Mouse (Mus musculus): ENCODE results near the gene Nova2. TPM values are rescaled to one million over a fixed set of nuclear protein-coding genes. Genes with fewer than 3 reads are reported as not detected.

Nova2 gene
- polyA plus RNA-seq, 1 experiment from 2014 or later = 0.18 TPM

GRCm38 (mm10) chr7:18921069-18921468 is 4.6 kb upstream of the Nova2 start:
- WGBS = 3% methylated on average over 12 of the region's 12 CpGs
- Histone ChIP-seq H3K27ac (ENCODE audit: low read depth, low read length) (no peak overlapping the region), H3K9me3 (ENCODE audit: control insufficient read depth) (no peaks in the 10 kb centered on the region), H3K9ac (ENCODE audit: low read depth, low read length) (no peak overlapping the region), H3K4me2 (replicated peaks; ENCODE audit: low read depth) (no peak overlapping the region), H3K27me3 (replicated peaks; ENCODE audit: control insufficient read depth, insufficient read depth, low read length) (peaks cover 24% of the 10 kb centered on the region), H3K4me1 (replicated peaks; ENCODE audit: control insufficient read depth, insufficient read depth, low read length) (no peaks in the 10 kb centered on the region; the same call in 1 of the 2 replicates), H3K4me3 (ENCODE audit: low read depth, low read length) (no peak overlapping the region), H3K36me3 (ENCODE audit: control insufficient read depth, insufficient read depth) (no peaks in the 10 kb centered on the region)
- no peak for ATAC-seq
- TF ChIP-seq CTCF (IDR thresholded peaks at IDR 0.05; ENCODE audit: low read depth) = no peak

- no peaks in the 10 kb centered on the region; the same call in 1 of the 2 replicates for H3K4me1 ChIP-seq (replicated peaks; ENCODE audit: control insufficient read depth, insufficient read depth, low read length)
- H3K27me3 ChIP-seq (replicated peaks; ENCODE audit: control insufficient read depth, insufficient read depth, low read length) = peaks cover 38% of the 10 kb centered on the region
- no peak overlapping the region for H3K9ac ChIP-seq (ENCODE audit: low read depth, low read length)
- no peak for TF ChIP-seq CTCF (IDR thresholded peaks at IDR 0.05; ENCODE audit: low read depth)
- no peak overlapping the region for H3K4me2 ChIP-seq (replicated peaks; ENCODE audit: low read depth)
- 46% methylated on average over 5 of the region's 5 CpGs for WGBS
- ATAC-seq = no peak
- H3K4me3 ChIP-seq (ENCODE audit: low read depth, low read length) = no peak overlapping the region
- H3K36me3 ChIP-seq (ENCODE audit: control insufficient read depth, insufficient read depth) = no peaks in the 10 kb centered on the region
- H3K9me3 ChIP-seq (ENCODE audit: control insufficient read depth) = no peaks in the 10 kb centered on the region
- H3K27ac ChIP-seq (ENCODE audit: low read depth, low read length) = no peak overlapping the region
These were observed 2.9 kb upstream of the Nova2 start for GRCm38 (mm10) chr7:18922807-18923206.

- Histone ChIP-seq H3K36me3 (ENCODE audit: control insufficient read depth, insufficient read depth) (no peaks in the 10 kb centered on the region), H3K4me3 (ENCODE audit: low read depth, low read length) (no peak overlapping the region), H3K27ac (ENCODE audit: low read depth, low read length) (no peak overlapping the region), H3K9me3 (ENCODE audit: control insufficient read depth) (no peaks in the 10 kb centered on the region), H3K4me1 (replicated peaks; ENCODE audit: control insufficient read depth, insufficient read depth, low read length) (no peaks in the 10 kb centered on the region; the same call in 1 of the 2 replicates), H3K4me2 (replicated peaks; ENCODE audit: low read depth) (no peak overlapping the region), H3K27me3 (replicated peaks; ENCODE audit: control insufficient read depth, insufficient read depth, low read length) (peaks cover 38% of the 10 kb centered on the region), H3K9ac (ENCODE audit: low read depth, low read length) (no peak overlapping the region)
- ATAC-seq = no peak
- TF ChIP-seq CTCF (IDR thresholded peaks at IDR 0.05; ENCODE audit: low read depth) = no peak
- 75% methylated on average over 11 of the region's 11 CpGs for WGBS
These were observed 2.4 kb upstream of the Nova2 start for GRCm38 (mm10) chr7:18923267-18923666.

GRCm38 (mm10) chr7:18923711-18924191 is 1.9 kb upstream of the Nova2 start:
- H3K4me1 ChIP-seq (replicated peaks; ENCODE audit: control insufficient read depth, insufficient read depth, low read length) = no peaks in the 10 kb centered on the region; the same call in 1 of the 2 replicates

GRCm38 (mm10) chr7:18924321-18924720 is 1.4 kb upstream of the Nova2 start:
- peaks cover 38% of the 10 kb centered on the region for H3K27me3 ChIP-seq (replicated peaks; ENCODE audit: control insufficient read depth, insufficient read depth, low read length)
- no peak for ATAC-seq

More at GRCm38 (mm10) chr7:18923711-18924191, 1.9 kb upstream of the Nova2 start:
- 32% methylated on average over 4 of the region's 4 CpGs for WGBS
- Histone ChIP-seq H3K9ac (ENCODE audit: low read depth, low read length) (no peak overlapping the region), H3K9me3 (ENCODE audit: control insufficient read depth) (no peaks in the 10 kb centered on the region), H3K27me3 (replicated peaks; ENCODE audit: control insufficient read depth, insufficient read depth, low read length) (peaks cover 38% of the 10 kb centered on the region), H3K27ac (ENCODE audit: low read depth, low read length) (no peak overlapping the region), H3K36me3 (ENCODE audit: control insufficient read depth, insufficient read depth) (no peaks in the 10 kb centered on the region), H3K4me2 (replicated peaks; ENCODE audit: low read depth) (no peak overlapping the region), H3K4me3 (ENCODE audit: low read depth, low read length) (no peak overlapping the region)
- ATAC-seq = no peak
- TF ChIP-seq CTCF (IDR thresholded peaks at IDR 0.05; ENCODE audit: low read depth) = no peak

GRCm38 (mm10) chr7:18926041-18926790 is 528 bp downstream of the Nova2 start:
- no peak for ATAC-seq
- peaks cover 38% of the 10 kb centered on the region for H3K27me3 ChIP-seq (replicated peaks; ENCODE audit: control insufficient read depth, insufficient read depth, low read length)
- 4% methylated on average over 31 of the region's 42 CpGs for WGBS

More at GRCm38 (mm10) chr7:18924321-18924720, 1.4 kb upstream of the Nova2 start:
- no peak overlapping the region for H3K9ac ChIP-seq (ENCODE audit: low read depth, low read length)
- no peak overlapping the region for H3K27ac ChIP-seq (ENCODE audit: low read depth, low read length)
- TF ChIP-seq CTCF (IDR thresholded peaks at IDR 0.05; ENCODE audit: low read depth) = no peak
- no peak overlapping the region for H3K4me2 ChIP-seq (replicated peaks; ENCODE audit: low read depth)
- no peaks in the 10 kb centered on the region for H3K9me3 ChIP-seq (ENCODE audit: control insufficient read depth)
- 12% methylated on average over 8 of the region's 8 CpGs for WGBS
- no peaks in the 10 kb centered on the region for H3K36me3 ChIP-seq (ENCODE audit: control insufficient read depth, insufficient read depth)
- H3K4me1 ChIP-seq (replicated peaks; ENCODE audit: control insufficient read depth, insufficient read depth, low read length) = no peaks in the 10 kb centered on the region; the same call in 1 of the 2 replicates
- no peak overlapping the region for H3K4me3 ChIP-seq (ENCODE audit: low read depth, low read length)

More at GRCm38 (mm10) chr7:18926041-18926790, 528 bp downstream of the Nova2 start:
- Histone ChIP-seq H3K36me3 (ENCODE audit: control insufficient read depth, insufficient read depth) (no peaks in the 10 kb centered on the region), H3K9ac (ENCODE audit: low read depth, low read length) (peak overlapping the region; percentile 22; the same call in 1 of the 2 replicates), H3K4me1 (replicated peaks; ENCODE audit: control insufficient read depth, insufficient read depth, low read length) (no peaks in the 10 kb centered on the region; the same call in 1 of the 2 replicates), H3K9me3 (ENCODE audit: control insufficient read depth) (no peaks in the 10 kb centered on the region), H3K27ac (ENCODE audit: low read depth, low read length) (peak overlapping the region; percentile 21; the same call in 1 of the 2 replicates), H3K4me2 (replicated peaks; ENCODE audit: low read depth) (peak overlapping the region; percentile 72), H3K4me3 (ENCODE audit: low read depth, low read length) (peak overlapping the region; percentile 48)
- TF ChIP-seq CTCF (IDR thresholded peaks at IDR 0.05; ENCODE audit: low read depth) = no peak

Measured in intestine, postnatal 0 days (tissue).